ENCODE assay signal across 13 mouse cellular contexts in genomic region chr10:125933388-125933787, GRCm38 (mm10). TPM values are rescaled to one million over a fixed set of nuclear protein-coding genes. Genes with fewer than 3 reads are reported as not detected.
"Had no signal": no experiment of that assay in that cellular context is flagged by ENCODE, and none has a peak within 500 bp of the region (broad histone marks: within the 10 kb centered on the region; RNA-seq: fewer than 3 reads in every experiment).

No protein-coding gene starts in this region.

- H3K36me3 ChIP-seq: liver, embryonic 13.5 days; midbrain, embryonic 13.5 days had no signal

- H3K27me3 ChIP-seq: liver, embryonic 13.5 days; midbrain, embryonic 13.5 days had no signal

- H3K4me3 ChIP-seq: layer of hippocampus, adult 2 months; left cerebral cortex, adult 2 months; liver, embryonic 13.5 days; midbrain, embryonic 13.5 days had no signal

- H3K4me2 ChIP-seq: liver, embryonic 13.5 days; lung, embryonic 14.5 days; midbrain, embryonic 13.5 days had no signal

- ATAC-seq: inflammation-experienced regulatory T-cells, adult 6 months; lung, postnatal 0 days; midbrain, embryonic 13.5 days had no signal

- H3K9ac ChIP-seq: liver, embryonic 13.5 days; lung, embryonic 14.5 days; midbrain, embryonic 13.5 days had no signal

- H3K4me1 ChIP-seq: liver, embryonic 13.5 days; midbrain, embryonic 13.5 days had no signal

- H3K9me3 ChIP-seq: liver, embryonic 13.5 days; midbrain, embryonic 13.5 days had no signal

- DNase-seq: kidney, adult 18-20 months; kidney, postnatal 25 days; layer of hippocampus, adult 9-11 months; liver, embryonic 13.5 days; lung, embryonic 14.5 days; thymus, postnatal 25 days had no signal

- H3K27ac ChIP-seq: kidney, postnatal 0 days; layer of hippocampus, adult 2 months; left cerebral cortex, adult 2 months; liver, embryonic 13.5 days; macrophage; midbrain, embryonic 13.5 days had no signal

RNA-seq across cellular contexts. Expression of gene Lrig3, which starts 32.6 kb away (rescaled TPM):
- polyA plus RNA-seq: inflammation-experienced regulatory T-cells, adult 6 months had no signal
